Mouse (Mus musculus): ENCODE measurements at regions not wholly inside any gene's neighbourhood (a gene's known extent, or its start where the extent isn't known, plus 50 kb on each side); places are given as distances from the start of the nearest gene placed in this dataset.
A peak's percentile ranks its signal among the peaks of the same experiment; 100 is the strongest.

DNA sequence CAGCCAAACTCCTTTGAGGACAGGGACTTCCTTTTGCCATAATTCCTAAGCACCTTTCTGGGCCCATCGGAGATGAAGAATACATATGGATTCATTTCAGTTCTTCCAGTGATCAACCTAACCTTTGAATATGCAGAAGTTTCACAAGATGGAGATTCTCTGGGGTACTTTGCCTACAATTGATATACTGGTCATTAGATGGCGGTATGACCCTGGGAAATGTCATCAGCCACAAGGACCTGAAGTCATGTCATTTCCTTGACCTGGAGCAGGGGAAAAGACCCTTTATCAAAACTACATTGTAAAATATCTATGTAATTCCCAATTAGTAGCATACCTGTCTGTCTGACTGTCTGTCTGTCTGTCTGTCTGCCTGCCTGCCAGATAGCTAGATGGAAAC, 164.0 kb upstream of the Slc24a3 start:
- no peak for DNase-seq (ENCODE audit: extremely low read depth, insufficient read length, low spot score)

DNA sequence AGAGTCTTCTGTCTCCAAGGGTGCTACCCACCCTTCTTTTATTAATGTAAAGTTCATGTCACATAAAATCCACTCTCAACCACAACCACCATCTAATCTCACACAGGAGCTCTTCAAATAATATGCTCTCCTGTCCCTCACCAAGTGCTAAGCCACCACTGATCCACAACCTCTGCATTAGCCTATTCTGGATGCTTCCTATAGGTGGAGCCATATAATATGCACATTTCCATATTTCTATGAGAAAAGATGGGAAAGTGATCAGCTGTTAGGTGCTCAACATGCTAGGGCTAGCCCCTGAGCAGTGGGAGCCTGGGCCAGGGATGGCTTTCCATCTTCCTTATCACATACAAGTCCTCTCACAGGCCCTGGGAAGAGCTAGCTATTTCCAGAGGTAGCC, 156.9 kb upstream of the Slc24a3 start:
- DNase-seq (ENCODE audit: extremely low read depth, insufficient read length, low spot score) = no peak

DNA sequence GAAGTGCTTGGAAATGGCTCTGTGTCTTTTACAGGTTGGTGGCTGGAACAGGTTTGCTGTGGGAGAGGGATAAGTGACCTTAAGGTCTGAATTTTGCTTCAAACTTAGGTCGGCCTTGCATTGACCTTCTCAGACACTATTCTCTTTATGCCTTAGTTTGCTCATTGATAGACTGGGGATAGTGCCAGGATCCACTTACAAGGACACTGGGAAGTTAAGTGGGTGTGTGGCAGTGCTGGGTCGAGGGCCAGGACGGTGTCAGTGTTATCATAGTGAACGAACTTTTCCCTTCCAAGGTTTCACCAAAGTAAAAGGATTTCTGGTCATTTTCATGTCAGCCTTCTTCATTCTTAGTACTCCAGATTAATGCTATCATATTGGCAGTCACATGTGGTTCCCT, 156.3 kb upstream of the Slc24a3 start:
- DNase-seq (ENCODE audit: extremely low read depth, insufficient read length, low spot score) = no peak

DNA sequence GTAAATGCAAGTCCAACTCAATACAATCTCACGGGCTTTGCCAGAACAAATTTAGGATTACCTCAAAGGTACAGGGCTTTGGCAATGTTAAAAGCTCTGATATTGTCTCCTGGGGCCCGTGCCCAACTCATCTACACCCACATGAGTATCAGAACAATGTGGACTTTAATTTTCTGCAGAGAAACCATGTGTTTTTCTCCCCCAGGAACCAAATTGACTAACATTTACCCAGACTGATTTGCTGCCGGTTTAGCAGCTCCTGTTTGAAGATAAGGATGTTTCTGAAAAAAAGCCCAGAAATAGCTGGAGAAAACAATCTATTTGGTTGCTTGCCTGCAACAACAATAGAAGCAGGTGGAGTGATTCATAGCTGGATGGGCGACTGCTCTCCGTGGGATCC, 151.6 kb upstream of the Slc24a3 start:
- DNase-seq (ENCODE audit: extremely low read depth, insufficient read length, low spot score) = no peak

DNA sequence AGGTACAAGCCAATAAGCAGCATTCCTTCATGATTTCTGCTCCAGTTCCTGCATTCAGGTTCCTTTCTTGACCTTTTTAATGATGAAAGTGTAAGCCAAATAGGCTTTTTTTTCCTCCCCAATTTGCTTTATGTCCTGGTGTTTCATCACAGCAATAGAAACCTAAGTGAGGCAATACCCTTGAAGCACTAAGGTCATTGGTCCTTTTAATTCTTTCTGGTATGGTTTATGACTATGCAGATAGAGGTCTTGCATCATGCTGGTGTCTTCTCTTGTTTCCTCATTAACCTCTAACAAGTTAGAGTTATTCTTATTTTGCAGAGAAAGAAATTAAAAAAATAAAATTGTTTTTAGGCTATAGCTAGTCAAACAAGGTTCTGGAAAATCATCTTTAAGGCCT, 150.6 kb upstream of the Slc24a3 start:
- no peak for DNase-seq (ENCODE audit: extremely low read depth, insufficient read length, low spot score)

DNA sequence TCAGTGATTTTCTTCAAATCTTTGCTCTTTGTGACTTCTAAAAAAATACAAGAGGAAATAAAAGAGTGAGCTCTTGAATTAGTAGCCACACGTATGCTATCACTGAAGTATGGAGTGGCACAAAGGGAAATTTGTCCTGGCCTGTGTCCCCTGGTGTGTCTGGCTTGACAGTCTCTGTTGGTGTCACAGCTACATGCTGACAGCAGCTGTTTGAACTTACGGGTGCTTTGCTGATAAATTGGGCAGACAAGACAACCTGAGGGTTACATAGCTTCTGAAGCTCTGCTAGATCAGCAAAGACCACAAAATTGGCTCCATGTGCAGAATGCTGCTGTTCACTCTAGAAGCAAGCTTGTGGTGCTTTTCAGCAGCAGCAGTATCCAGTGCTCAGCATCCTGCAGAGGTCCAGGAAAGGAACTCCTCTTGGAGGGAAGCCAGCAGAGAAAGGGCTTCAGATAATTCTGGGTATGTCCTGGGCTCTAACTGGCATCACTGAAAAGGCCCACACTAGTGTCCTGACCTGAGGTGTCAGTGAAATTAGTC, 149.9 kb upstream of the Slc24a3 start:
- DNase-seq (ENCODE audit: extremely low read depth, insufficient read length, low spot score) = no peak

DNA sequence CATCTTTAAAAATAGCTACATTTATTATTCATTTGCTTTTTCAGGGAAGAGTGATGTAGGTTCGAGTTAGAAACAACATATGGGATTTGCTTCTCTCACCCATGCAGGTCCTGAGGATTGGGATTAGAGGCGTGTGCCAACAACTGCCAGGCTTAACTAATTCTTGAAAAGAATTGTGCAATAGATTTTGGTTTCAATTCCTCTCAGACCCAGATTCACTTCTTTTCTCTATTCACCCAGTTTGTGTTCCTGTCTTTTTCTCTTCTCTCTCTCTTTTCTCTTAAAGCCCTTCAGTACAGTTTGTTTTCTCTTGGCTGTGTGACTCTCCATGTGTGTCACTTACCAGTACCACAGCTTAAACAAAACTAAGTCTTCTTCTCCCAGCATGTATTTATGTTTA, 119.8 kb upstream of the Slc24a3 start:
- DNase-seq (ENCODE audit: extremely low read depth, insufficient read length, low spot score) = no peak

DNA sequence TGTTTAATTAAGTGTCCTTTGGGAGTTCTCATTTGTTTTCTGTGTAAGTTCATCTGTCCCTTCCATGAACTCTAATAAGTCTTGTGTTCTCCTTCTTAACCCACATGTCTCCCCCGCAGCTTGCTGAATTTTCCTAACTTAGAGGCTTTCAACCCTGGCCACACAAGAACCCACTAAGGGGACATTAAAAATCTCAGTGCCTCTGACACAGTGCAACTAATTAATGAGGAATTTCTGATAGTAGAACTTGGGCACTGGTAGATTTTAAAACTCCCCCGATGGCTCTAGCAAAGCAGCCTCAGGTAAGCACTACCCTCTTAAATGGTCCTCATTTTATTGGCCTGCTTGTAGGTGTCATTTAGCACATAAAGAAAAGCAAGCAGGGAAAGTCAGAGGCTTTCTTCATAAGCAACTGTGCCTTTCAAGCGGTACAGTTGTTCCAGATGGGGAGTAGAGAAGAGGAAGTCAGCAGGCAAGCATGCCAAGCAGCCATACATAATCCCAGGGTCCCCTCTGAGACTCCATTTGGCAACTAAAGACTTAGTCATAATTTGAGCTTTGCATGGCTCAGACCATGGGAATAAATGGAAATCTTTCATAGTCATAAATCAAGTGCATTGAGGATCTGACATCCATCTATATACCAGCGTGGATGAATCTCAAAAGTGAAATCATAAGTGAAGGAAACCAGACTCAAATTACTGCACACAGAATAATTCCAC, 117.7 kb upstream of the Slc24a3 start:
- DNase-seq (ENCODE audit: extremely low read depth, insufficient read length, low spot score) = no peak

DNA sequence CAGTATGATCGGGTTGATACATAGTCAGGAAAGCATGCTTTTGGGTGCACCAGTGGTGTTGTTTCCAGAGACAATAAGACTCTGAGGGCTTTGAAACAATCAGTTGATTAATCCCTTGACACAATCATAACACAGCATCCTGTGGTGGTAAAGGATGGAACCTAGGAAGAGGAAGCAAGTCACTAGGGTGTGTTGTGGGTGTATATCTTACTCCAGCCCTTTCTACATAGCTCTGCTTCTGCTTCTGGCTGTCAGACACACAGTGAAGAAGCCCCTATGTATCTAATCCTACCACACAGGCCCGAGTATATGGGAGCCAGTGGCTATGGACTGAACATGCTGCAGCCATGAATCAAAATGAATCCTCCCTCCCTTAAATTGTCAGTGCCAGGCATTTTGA, 115.1 kb upstream of the Slc24a3 start:
- DNase-seq (ENCODE audit: extremely low read depth, insufficient read length, low spot score) = no peak

DNA sequence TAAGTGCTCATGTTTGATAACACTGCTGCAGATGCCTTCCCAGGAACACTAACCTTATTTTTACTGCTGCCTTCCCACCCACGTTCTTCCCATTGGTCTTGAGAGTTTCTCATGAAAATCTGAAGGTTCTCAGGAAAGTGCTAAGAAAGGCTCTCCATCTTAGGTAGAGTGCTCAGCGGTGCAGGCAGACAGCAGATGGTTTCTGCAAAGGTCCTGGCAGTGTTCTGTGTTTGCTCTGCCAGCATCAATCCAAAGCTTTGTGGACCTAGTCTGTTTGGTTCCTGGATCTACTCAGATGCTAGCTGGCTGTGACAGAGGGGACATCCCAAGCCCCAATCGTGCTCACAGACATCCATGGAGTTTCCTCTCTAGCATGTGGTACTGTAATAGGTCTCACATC, 111.3 kb upstream of the Slc24a3 start:
- DNase-seq (ENCODE audit: extremely low read depth, insufficient read length, low spot score) = no peak

DNA sequence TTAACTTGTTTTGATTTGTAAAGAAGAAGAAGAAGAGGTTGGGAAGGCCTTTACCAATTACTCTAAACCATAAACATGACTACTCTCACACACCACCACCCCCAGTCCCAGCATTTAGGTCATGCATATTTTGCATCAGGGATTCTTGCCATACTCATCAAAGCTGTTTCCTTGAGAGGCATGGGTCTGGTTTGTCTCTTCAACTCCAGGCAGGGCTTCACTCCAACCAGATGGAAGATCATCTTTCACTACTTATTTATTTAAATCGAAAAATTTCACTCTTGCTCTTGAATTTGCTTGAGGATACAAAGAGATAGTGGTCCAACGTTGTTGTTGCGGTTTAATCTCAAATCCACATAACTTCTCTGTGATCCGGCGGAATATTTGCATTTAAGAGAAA, 110.8 kb upstream of the Slc24a3 start:
- no peak for DNase-seq (ENCODE audit: extremely low read depth, insufficient read length, low spot score)

DNA sequence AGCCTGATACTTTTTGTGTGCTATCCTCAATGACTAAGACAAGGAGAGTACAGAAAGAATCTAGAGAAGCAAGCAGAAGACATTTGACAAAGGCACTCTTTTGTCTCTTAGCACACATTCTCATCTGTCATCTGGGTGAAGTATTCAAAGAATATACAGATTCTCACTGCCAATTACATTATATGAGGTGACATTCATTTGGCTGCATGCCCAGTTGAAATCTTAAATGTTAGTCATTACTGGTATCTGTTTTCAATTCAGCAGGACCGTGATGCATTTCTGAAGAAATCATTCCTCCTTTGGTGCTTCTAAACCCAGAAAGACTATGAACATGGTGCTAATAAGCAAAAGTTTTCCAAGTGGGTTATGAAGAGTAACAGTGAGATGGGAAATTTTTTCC, 97.6 kb upstream of the Slc24a3 start:
- DNase-seq (ENCODE audit: extremely low read depth, insufficient read length, low spot score) = no peak

DNA sequence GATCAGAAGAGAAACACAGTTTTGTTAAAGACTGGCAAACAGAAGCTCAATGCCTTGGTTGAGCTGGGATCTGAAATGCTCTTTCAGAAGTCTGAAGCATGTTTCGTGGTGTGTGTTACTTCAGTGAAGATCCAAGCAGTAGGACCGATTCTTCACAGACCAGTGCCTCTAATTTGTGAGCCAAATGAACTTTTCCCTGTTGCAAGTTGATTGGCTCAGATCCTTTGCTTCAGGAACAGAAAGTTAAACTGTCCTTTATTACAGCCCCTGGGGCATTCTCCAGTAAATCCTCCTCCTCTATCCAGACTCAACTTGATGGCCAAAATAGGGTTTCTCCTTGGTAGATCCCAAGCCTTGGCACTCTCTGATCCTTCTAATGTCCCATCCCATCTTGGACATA, 85.6 kb upstream of the Slc24a3 start:
- DNase-seq (ENCODE audit: extremely low read depth, insufficient read length, low spot score) = no peak

DNA sequence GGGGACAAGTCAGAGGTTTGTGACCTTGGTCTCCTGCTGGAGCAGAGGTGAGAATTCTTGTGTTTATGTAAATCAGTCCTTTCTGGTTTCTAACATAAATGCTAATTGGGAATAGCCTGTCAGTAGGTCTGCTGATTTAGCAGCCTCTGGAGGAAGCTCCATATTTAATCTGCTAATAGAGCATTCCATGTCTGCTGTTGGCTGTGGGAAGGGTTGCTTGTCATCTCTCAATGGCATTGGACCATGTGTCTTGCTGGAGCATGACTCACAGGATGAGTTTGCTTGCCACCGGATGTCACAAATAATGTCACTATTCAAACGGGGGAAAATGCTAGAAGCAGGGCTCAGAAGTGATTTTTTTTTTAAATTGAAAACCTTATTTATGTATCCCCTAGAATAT, 82.9 kb upstream of the Slc24a3 start:
- peak; percentile 7 for DNase-seq (ENCODE audit: extremely low read depth, insufficient read length, low spot score)

DNA sequence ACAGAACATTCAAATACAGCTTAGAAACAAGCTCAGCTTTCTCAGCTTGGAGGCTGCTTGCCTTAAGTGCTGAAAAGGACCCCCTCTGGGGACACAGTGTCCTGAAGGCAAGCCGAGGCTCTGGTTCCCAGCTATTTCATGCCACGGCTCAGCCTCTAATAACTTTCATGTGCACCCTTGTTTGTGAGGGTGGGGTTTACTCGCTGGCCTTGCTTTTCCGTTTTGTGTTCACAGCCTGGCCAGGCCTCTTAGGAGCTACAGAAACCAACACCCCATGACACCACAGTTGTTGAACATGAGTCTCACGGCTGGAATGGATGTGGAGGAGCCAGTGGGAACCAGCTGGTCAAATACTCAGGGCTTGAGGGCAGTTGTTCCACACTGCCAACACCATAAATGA, 81.4 kb upstream of the Slc24a3 start:
- no peak for DNase-seq (ENCODE audit: extremely low read depth, insufficient read length, low spot score)

DNA sequence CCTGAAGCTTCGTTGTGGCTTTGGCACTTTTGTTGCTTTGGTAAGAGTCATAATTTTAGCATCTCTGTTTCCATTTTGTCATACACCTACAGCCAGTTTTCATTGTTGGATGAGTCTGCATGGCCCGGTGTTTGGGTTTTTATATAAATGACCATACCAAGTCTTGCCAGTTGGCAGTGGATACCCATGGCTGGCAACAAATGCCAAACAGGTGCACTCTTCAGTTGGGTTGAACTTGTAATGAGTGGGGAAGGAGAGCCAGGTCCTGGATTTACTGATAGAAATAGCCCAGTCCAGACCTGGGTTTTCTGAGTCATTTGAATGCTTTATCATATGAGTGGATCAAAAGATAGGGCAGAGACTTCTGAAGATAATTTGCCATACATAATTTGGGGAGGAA, 64.3 kb upstream of the Slc24a3 start:
- DNase-seq (ENCODE audit: extremely low read depth, insufficient read length, low spot score) = no peak

DNA sequence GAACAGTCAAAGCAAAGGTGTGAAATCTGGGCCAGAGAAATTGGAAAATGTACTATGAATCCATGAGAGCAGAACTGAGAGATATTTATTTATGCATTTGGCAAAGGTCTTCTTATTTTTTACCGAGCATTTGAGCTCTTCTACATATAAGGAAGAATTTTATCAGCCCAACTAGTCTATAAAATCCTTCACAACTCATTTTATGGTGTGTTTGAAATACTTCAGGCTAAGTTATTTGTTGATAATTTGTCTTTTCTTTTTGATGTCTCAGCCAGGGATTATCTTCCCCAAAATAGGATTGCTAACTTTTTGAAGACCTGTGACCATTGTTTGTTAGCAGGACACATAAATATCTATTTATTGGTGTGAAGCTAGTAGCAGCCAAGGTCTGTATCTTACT, 55.9 kb upstream of the Slc24a3 start:
- no peak for DNase-seq (ENCODE audit: extremely low read depth, insufficient read length, low spot score)

DNA sequence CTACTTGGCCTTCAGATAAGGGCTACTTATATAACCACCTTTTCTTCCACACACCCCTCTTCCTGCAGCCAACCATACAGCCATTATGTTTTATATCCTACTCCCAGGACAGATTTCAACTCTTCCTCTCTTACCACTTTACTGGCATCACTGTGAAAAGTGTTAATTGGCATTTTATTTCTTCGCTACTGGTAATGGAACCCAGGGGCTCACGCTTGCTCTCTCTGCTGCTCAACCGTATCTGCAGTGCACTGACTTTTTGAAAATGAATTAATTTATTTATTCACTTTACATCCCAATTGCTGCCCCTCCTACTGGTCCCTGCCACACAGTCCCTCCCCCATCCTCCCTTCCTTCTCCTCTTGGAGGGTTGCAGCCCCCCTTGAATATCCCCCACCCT, 52.5 kb upstream of the Slc24a3 start:
- DNase-seq (ENCODE audit: extremely low read depth, insufficient read length, low spot score) = no peak

Data from 3134 (cell line).